Mouse (Mus musculus) bone marrow, adult 2 months (tissue): ENCODE data around the gene Ilk. TPM values are rescaled to one million over a fixed set of nuclear protein-coding genes. Genes with fewer than 3 reads are reported as not detected.
"Not testable (repeated sequence)": the region's sequence is repeated elsewhere in the genome, so short reads cannot be mapped to it uniquely, and the experiment has no call there.

Experiments
- H3K27ac ChIP-seq: fragments of 200-500 bp; 2 replicates; pipeline ENCODE4 v1.5.1; 2012; ENCODE audit warnings: low read depth, mild to moderate bottlenecking, control low read depth, inconsistent platforms, low read length; ENCODE audit not compliant: control insufficient read depth, poor library complexity, insufficient read depth
- H3K4me1 ChIP-seq: fragments of 200-500 bp; 2 replicates; pipeline ENCODE4 v1.6.1; 2011; ENCODE audit warnings: low read length; ENCODE audit not compliant: control insufficient read depth, insufficient read depth
- H3K4me3 ChIP-seq: fragments of 200-500 bp; replicated peaks from 2 replicates; pipeline ENCODE3; 2011; ENCODE audit warnings: mild to moderate bottlenecking, low read depth, low read length, control low read depth; ENCODE audit not compliant: control insufficient read depth
- CTCF ChIP-seq: fragments of 200-500 bp; IDR thresholded peaks from 2 replicates; pipeline ENCODE4 v1.5.1; 2011; ENCODE audit warnings: low read length, control low read depth; ENCODE audit not compliant: control insufficient read depth, insufficient read depth
- POLR2A ChIP-seq: fragments of 200-500 bp; IDR thresholded peaks from 2 replicates; pipeline ENCODE4 v1.6.1; 2011; ENCODE audit warnings: low read depth, mild to moderate bottlenecking, control low read depth, low read length, borderline replicate concordance; ENCODE audit not compliant: control insufficient read depth
- WGBS: fragments of 180-500 bp; shearing (Covaris S2); methylation state at CpG from one replicate; pipeline ENCODE4 v1.1.7; 2018; 5-methylcytosine and 5-hydroxymethylcytosine counted together
- polyA plus RNA-seq: library from polyadenylated mRNA; stranded (reverse); fragments of >200 nt; gene quantifications from 2 replicates; pipeline ENCODE4 v1.2.4, GENCODE M21; 2011; ENCODE audit warnings: low replicate concordance; ENCODE audit not compliant: missing spikeins, insufficient read depth, insufficient read length

Ilk gene
- polyA plus RNA-seq, 1 experiment: 114 TPM

- 91% methylated on average over 13 of the region's 13 CpGs for WGBS
- TF ChIP-seq CTCF: no peak
- TF ChIP-seq POLR2A: no peak
- peaks cover 2% of the 10 kb centered on the region for H3K4me1 ChIP-seq
- no peak overlapping the region for H3K27ac ChIP-seq
- no peak overlapping the region for H3K4me3 ChIP-seq
Measured at GRCm38 (mm10) chr7:105740089-105740795, 3.9 kb downstream of the Ilk start.

- TF ChIP-seq POLR2A: no peak
- Histone ChIP-seq H3K4me3 (no peak overlapping the region), H3K4me1 (peaks cover 2% of the 10 kb centered on the region), H3K27ac (no peak overlapping the region)
- 91% methylated on average over 6 of the region's 6 CpGs for WGBS
Measured at GRCm38 (mm10) chr7:105740851-105741250, 4.5 kb downstream of the Ilk start.

- Histone ChIP-seq H3K27ac (no peak overlapping the region), H3K4me1 (peaks cover 2% of the 10 kb centered on the region), H3K4me3 (no peak overlapping the region)
- WGBS: 90% methylated on average over 9 of the region's 9 CpGs
- TF ChIP-seq POLR2A (no peak), CTCF (no peak)
Measured at GRCm38 (mm10) chr7:105741978-105742377, 5.6 kb downstream of the Ilk start.

- H3K4me3 ChIP-seq, H3K27ac ChIP-seq, H3K4me1 ChIP-seq: not testable (repeated sequence)
- WGBS: 82% methylated on average over 7 of the region's 7 CpGs
Measured at GRCm38 (mm10) chr7:105742539-105743215, 6.3 kb downstream of the Ilk start.

- not testable (repeated sequence) for H3K4me1 ChIP-seq
- Histone ChIP-seq H3K4me3 (peak overlapping the region; percentile 87), H3K27ac (peak overlapping the region; percentile 91)
- WGBS: 31% methylated on average over 20 of the region's 20 CpGs
Measured at GRCm38 (mm10) chr7:105743246-105743925, 7.0 kb downstream of the Ilk start.

GRCm38 (mm10) chr7:105743926-105744590 lies 7.7 kb downstream of the Ilk start, which contains the start of gene Taf10:
Gene Taf10 (minus strand): TSS chr7:105744361.
- peak; percentile 81 for TF ChIP-seq POLR2A
- TF ChIP-seq CTCF: no peak; the same call in 1 of the 2 replicates
- Histone ChIP-seq H3K4me1 (peaks cover 2% of the 10 kb centered on the region), H3K4me3 (peak within 1 kb of the TSS; percentile 87), H3K27ac (peak within 1 kb of the TSS; percentile 91)
- WGBS: under 1% methylated on average over 67 of the region's 67 CpGs

GRCm38 (mm10) chr7:105747776-105748175 lies 11.4 kb downstream of the Ilk start:
- WGBS: 80% methylated on average over 2 of the region's 2 CpGs
- no peak for TF ChIP-seq POLR2A
- TF ChIP-seq CTCF: no peak
- no peak overlapping the region for H3K27ac ChIP-seq
- H3K4me1 ChIP-seq: peaks cover 4% of the 10 kb centered on the region
- no peak overlapping the region for H3K4me3 ChIP-seq
